Mouse (Mus musculus) embryonic facial prominence, embryonic 14.5 days (tissue): ENCODE data around the gene Hhip. TPM values are rescaled to one million over a fixed set of nuclear protein-coding genes. Genes with fewer than 3 reads are reported as not detected.
A peak's percentile ranks its signal among the peaks of the same experiment; 100 is the strongest.
"Not testable (repeated sequence)": the region's sequence is repeated elsewhere in the genome, so short reads cannot be mapped to it uniquely, and the experiment has no call there.

Experiments
- ATAC-seq: fragments of 200-750 bp; cut with Nextera tagmentation; 2 replicates; pipeline ENCODE4 v1.8.0; 2017; ENCODE audit warnings: low read depth, moderate number of reproducible peaks, moderate TSS enrichment
- DNase-seq: peaks from one replicate; pipeline ENCODE4 v3.0.0-alpha.2; 2015; ENCODE audit warnings: low spot score
- H3K27ac ChIP-seq: fragments of 300-500 bp; sonication (generic); replicated peaks from 2 replicates; pipeline ENCODE4 v1.5.1; 2014; ENCODE audit warnings: low read depth, mild to moderate bottlenecking, low read length, moderate library complexity
- H3K27me3 ChIP-seq: fragments of 300-500 bp; sonication (generic); replicated peaks from 2 replicates; pipeline ENCODE4 v1.6.1; 2014; ENCODE audit warnings: low read length; ENCODE audit not compliant: control insufficient read depth, insufficient read depth
- H3K36me3 ChIP-seq: fragments of 300-500 bp; sonication (generic); 2 replicates; pipeline ENCODE4 v1.6.1; 2014; ENCODE audit warnings: low read length, mixed read lengths; ENCODE audit not compliant: control insufficient read depth, insufficient read depth
- H3K4me1 ChIP-seq: fragments of 300-500 bp; sonication (generic); 2 replicates; pipeline ENCODE4 v1.6.1; 2014; ENCODE audit warnings: antibody characterized with exemption, low read length; ENCODE audit not compliant: control insufficient read depth, insufficient read depth
- H3K4me2 ChIP-seq: fragments of 300-500 bp; sonication (generic); 2 replicates; pipeline ENCODE4 v1.6.1; 2014; ENCODE audit warnings: low read depth, mild to moderate bottlenecking, low read length, moderate library complexity, mixed read lengths
- H3K4me3 ChIP-seq: fragments of 300-500 bp; sonication (generic); 2 replicates; pipeline ENCODE4 v1.5.1; 2014; ENCODE audit warnings: low read depth, mild to moderate bottlenecking, low read length
- H3K9ac ChIP-seq: fragments of 300-500 bp; sonication (generic); 2 replicates; pipeline ENCODE4 v1.6.1; 2014; ENCODE audit warnings: low read depth, mild to moderate bottlenecking, low read length, moderate library complexity, mixed read lengths
- H3K9me3 ChIP-seq: fragments of 300-500 bp; sonication (generic); 2 replicates; pipeline ENCODE4 v1.6.1; 2016; ENCODE audit warnings: low read length; ENCODE audit not compliant: control insufficient read depth
- WGBS: fragments of 180-500 bp; shearing (Covaris S2); extraction: QIAGEN DNeasy Blood & Tissue Kit; methylation state at CpG from one replicate; pipeline ENCODE4 v1.1.7; 2014; 5-methylcytosine and 5-hydroxymethylcytosine counted together
- polyA plus RNA-seq: library from polyadenylated mRNA; unstranded; fragments of >200 nt; fragmentation: Nextera tagmentation; extraction: Ambion mirVana; gene quantifications from 2 replicates; pipeline ENCODE4 v1.2.1, GENCODE M21; 2014

Gene Hhip
- polyA plus RNA-seq, 1 experiment from 2014 or later, result 13.1 TPM

DNA sequence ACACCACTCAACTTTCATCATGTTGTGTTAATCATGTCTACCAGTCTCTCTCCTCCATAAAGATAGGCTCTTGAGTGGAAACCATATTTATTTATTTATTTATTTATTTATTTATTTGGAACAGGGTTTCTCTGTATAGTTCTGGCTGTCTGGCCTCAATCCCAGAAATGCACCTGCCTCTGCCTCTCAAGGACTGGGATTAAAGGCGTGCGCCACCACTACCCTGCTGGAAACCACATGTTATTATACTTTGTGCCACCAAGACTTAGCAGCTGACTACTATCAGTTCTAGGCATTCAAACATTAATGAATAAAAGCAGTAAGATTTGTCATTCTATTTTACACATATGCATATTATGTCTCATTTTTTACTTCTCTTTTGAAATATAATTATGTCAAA lies 42.0 kb downstream of the Hhip start:
- Histone ChIP-seq H3K4me1 (no peaks in the 10 kb centered on the region), H3K4me2 (no peak overlapping the region), H3K9ac (no peak overlapping the region), H3K27me3 (no peaks in the 10 kb centered on the region), H3K4me3 (no peak overlapping the region), H3K9me3 (no peaks in the 10 kb centered on the region), H3K27ac (no peak overlapping the region), H3K36me3 (no peaks in the 10 kb centered on the region)
- DNase-seq (no peak), ATAC-seq (no peak)
- 88% methylated on average over 2 of the region's 2 CpGs for WGBS

DNA sequence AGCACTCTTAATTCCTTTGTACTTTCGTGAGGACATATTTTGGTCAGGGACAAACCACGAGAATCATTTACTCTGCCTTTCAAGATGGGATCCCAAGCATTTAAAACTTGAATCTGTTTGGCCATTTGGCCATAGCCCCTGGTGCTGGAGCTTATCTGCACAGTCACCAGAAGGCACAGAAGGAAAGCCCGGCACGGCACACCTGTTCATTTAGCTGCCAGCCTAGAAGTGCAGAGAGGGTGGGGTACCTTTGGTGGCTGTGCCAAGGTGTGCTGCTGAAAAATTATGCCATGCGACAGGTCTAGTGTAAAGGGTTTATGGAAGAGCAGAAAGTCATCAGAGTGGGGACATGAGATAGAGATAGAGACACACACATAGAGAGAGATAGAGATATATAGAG lies 53.4 kb downstream of the Hhip start:
- no peak overlapping the region for H3K4me2 ChIP-seq
- H3K27ac ChIP-seq, result no peak overlapping the region
- DNase-seq (no peak), ATAC-seq (no peak)
- WGBS, result 78% methylated on average over 5 of the region's 5 CpGs
- no peak overlapping the region for H3K9ac ChIP-seq
- H3K4me3 ChIP-seq, result no peak overlapping the region
- H3K4me1 ChIP-seq, result no peaks in the 10 kb centered on the region; the same call in 1 of the 2 replicates
- H3K36me3 ChIP-seq, result no peaks in the 10 kb centered on the region
- H3K9me3 ChIP-seq, result no peaks in the 10 kb centered on the region
- no peaks in the 10 kb centered on the region for H3K27me3 ChIP-seq

DNA sequence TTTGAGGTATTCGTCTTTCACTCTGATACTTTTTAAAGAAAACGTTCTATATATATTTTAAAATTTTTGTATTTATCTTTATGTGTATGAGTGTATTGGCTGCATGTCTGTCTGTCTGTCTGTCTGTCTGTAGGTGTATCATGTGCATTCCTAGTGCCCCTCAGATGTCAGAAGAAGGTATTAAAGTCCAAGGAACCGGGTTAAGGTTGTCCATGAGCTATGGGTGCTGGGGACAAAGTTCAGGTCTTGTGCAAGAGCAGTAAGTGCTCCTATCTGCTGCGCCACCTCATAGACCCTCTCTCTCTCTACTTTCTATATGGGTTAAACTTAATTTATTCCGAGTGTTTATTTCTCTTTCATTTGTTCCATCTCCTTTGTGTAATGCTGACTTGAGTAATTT lies 55.5 kb downstream of the Hhip start:
- Histone ChIP-seq H3K4me1 (no peaks in the 10 kb centered on the region; the same call in 1 of the 2 replicates), H3K9me3 (no peaks in the 10 kb centered on the region), H3K27ac (no peak overlapping the region), H3K36me3 (no peaks in the 10 kb centered on the region), H3K4me2 (no peak overlapping the region), H3K9ac (no peak overlapping the region), H3K4me3 (no peak overlapping the region), H3K27me3 (no peaks in the 10 kb centered on the region)
- DNase-seq (no peak), ATAC-seq (no peak)
- WGBS, result 86% methylated on average over 5 of the region's 5 CpGs

DNA sequence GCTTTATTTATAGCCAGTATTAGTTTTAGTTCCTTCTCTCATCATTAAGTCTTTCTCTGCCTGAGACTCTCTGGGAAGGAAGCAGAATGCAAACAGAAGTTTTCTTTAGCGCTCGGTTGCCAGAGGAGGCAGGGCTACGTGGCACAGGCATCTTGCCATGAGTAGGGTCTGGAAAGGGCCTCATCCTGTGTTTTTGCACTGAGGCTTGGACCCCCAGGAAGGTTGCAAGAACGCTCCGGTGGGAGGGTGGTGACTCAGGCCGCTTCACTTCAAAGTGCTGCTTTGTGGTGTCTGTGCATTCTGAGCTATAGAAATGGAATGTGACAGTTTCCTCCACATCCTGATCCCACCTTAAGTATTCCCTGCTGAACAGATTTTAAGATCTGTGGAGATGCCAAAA lies 62.7 kb downstream of the Hhip start:
- no peaks in the 10 kb centered on the region for H3K27me3 ChIP-seq
- WGBS, result 37% methylated on average over 6 of the region's 6 CpGs
- H3K9ac ChIP-seq, result no peak overlapping the region
- H3K9me3 ChIP-seq, result no peaks in the 10 kb centered on the region
- DNase-seq (peak; percentile 64), ATAC-seq (no peak)
- no peak overlapping the region for H3K4me3 ChIP-seq
- no peaks in the 10 kb centered on the region for H3K36me3 ChIP-seq
- no peak overlapping the region for H3K27ac ChIP-seq
- peaks cover 4% of the 10 kb centered on the region; the same call in 1 of the 2 replicates for H3K4me1 ChIP-seq
- no peak overlapping the region for H3K4me2 ChIP-seq

DNA sequence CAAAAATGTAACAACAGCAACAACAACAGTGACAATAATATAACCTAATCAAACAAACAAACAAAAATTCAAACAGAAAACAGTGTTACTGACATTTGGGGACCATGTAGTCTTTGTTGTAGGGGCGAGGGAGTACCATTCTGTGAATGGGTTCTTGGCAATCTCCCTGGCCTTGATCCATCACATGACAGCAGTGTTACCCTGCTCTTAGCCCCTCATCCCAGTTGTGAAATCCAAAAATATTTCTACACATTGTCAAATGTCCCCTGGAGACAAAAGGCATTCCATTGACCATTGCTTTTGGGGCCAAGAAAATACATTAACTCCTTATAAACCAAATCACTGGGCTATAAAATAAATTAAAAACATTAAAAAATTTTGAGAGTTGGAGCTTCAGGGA lies 64.3 kb downstream of the Hhip start:
- Histone ChIP-seq H3K36me3 (no peaks in the 10 kb centered on the region), H3K27ac (no peak overlapping the region)
- ATAC-seq, result no peak

DNA sequence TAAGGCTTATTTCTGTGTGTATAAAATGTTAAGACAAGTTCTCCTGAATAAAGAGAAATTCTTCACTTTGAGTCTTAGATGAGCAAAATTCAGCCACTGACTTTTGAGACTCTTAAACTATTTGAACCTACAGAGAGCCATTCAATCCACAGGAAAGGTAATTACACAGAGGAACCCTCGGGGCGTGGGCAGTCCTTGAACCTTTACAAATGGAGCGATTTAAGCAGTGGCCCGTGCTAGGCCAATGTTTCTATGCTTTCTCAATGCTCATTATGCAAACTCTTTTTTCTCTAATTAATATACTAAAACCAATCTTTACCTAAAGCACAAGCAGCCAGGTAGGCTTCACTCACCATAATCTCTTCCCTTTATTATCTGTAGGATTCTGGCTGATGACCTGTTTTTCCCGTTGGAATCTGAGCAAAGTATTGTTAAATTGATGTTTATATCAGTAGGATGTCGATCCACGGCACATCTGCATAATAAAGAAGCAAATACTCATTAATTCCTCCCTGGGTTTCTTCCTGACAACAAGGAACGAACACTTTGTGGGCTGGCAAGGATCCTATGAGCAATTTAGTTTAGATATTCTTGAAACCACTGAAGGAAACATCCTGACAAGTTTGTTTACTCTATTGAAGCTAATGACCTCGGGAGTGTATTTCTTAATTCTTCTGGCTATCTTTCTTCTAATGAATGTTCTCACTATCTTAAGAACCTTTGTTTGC lies 65.5 kb downstream of the Hhip start:
- no peaks in the 10 kb centered on the region for H3K9me3 ChIP-seq
- WGBS, result 43% methylated on average over 9 of the region's 9 CpGs

More for the DNA sequence above, 64.3 kb downstream of the Hhip start:
- H3K4me1 ChIP-seq, result peaks cover 4% of the 10 kb centered on the region; the same call in 1 of the 2 replicates
- no peak overlapping the region for H3K4me3 ChIP-seq
- WGBS, result 95% methylated on average over 1 of the region's 1 CpGs
- H3K9ac ChIP-seq, result no peak overlapping the region
- no peaks in the 10 kb centered on the region for H3K9me3 ChIP-seq
- no peaks in the 10 kb centered on the region for H3K27me3 ChIP-seq
- no peak for DNase-seq
- H3K4me2 ChIP-seq, result no peak overlapping the region

DNA sequence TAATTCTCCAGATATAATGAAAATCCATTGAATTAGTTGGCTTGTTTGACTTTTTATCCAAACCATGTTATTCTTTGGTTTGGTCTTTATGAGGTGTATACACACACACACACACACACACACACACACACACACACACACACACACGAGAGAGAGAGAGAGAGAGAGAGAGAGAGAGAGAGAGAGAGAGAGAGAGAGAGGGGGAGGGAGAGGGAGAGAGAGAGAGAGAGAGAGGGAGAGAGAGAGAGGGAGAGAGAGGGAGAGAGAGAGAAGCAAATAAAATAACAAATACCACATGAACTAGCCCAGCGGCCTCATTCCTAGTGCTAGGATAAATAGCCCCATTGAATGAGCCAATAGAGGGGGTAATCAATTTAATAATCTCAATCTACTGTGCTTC lies 66.4 kb downstream of the Hhip start:
- not testable (repeated sequence) for DNase-seq, H3K4me1 ChIP-seq, H3K4me3 ChIP-seq, H3K9me3 ChIP-seq, H3K9ac ChIP-seq, ATAC-seq, H3K27ac ChIP-seq, H3K4me2 ChIP-seq, H3K36me3 ChIP-seq, H3K27me3 ChIP-seq
- WGBS, result 81% methylated on average over 1 of the region's 2 CpGs

More for the DNA sequence above, 65.5 kb downstream of the Hhip start:
- Histone ChIP-seq H3K27me3 (no peaks in the 10 kb centered on the region), H3K4me2 (no peak overlapping the region), H3K27ac (no peak overlapping the region), H3K9ac (no peak overlapping the region), H3K4me1 (peaks cover 4% of the 10 kb centered on the region; the same call in 1 of the 2 replicates), H3K36me3 (no peaks in the 10 kb centered on the region), H3K4me3 (no peak overlapping the region)
- DNase-seq (no peak), ATAC-seq (no peak)

DNA sequence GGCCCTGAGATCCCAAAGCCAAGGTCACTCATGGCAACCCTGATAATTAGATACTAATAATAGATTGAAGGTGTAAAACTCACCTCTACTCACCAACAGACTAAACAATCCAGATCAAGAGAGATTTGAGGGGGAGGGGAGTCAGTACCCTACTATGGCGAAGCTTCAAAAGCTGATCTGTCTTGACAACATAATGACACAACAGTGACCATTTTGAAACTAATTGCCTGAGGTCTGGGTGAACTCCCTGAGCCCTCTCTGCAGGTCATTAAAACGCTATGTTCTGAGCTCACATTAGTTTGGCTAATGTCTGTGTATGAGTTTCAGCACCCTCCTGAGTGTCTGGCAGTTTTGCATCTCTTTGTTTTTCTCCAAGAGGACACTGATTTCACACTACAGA lies 72.9 kb downstream of the Hhip start:
- ATAC-seq (no peak), DNase-seq (no peak)
- Histone ChIP-seq H3K9ac (no peak overlapping the region), H3K27me3 (no peaks in the 10 kb centered on the region), H3K9me3 (no peaks in the 10 kb centered on the region), H3K4me3 (no peak overlapping the region), H3K27ac (no peak overlapping the region), H3K36me3 (no peaks in the 10 kb centered on the region), H3K4me2 (no peak overlapping the region), H3K4me1 (no peaks in the 10 kb centered on the region; the same call in 1 of the 2 replicates)
- 35% methylated on average over 2 of the region's 2 CpGs for WGBS

DNA sequence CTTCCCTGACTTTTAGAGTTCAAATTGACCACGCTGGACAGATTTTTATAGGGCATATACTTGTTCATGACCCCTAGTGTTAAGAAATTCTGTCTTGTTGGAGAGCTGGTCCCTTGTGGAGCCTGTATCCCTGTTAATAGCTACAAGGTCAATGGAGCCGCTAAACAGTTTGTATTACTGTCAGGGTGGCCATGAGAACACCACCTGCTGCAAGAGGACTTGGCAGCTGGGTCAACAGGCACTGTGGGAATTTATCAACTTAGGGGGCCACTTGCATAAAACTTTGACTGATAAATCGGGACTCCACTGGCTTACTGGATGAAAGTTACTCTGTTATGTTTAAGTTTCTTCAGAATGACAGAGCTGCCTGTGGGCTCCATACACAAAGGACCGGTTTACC lies 75.7 kb downstream of the Hhip start:
- Histone ChIP-seq H3K9me3 (no peaks in the 10 kb centered on the region), H3K27ac (no peak overlapping the region), H3K36me3 (no peaks in the 10 kb centered on the region), H3K4me3 (no peak overlapping the region), H3K4me1 (no peaks in the 10 kb centered on the region; the same call in 1 of the 2 replicates), H3K4me2 (no peak overlapping the region), H3K9ac (no peak overlapping the region), H3K27me3 (no peaks in the 10 kb centered on the region)
- WGBS, result 42% methylated on average over 4 of the region's 4 CpGs
- DNase-seq (no peak), ATAC-seq (no peak)
